ENCODE assay signal across 11 mouse cellular contexts in the genomic region with DNA sequence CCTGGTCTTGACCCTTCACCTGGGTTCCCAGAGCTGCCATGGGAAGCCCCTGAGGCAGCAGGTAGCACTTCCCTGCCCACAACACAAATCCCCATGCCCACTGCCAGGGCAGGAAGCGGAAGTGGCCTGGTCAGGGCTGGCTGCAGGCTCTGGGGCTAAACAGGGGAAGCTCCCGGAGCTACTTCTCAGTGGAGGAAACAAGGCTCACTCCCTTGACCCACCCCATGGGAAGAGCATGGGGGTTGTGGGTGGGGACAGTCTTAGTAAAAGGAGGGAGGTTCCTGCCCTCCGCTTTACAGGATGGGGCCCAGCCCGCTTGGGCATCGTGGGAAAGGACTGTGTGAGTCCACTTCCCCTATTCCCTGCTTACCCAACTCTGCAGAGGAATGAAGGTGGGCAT. TPM values are rescaled to one million over a fixed set of nuclear protein-coding genes. Genes with fewer than 3 reads are reported as not detected.
DNase-seq lines count a peak whose midpoint lies in the region; ATAC-seq and TF ChIP-seq lines count a peak whose summit lies in the region.
"Had no signal": no experiment of that assay in that cellular context is flagged by ENCODE, and none has a peak within 500 bp of the region (broad histone marks: within the 10 kb centered on the region; RNA-seq: fewer than 3 reads in every experiment).

No protein-coding gene starts in this region.

- H3K4me3 ChIP-seq in E14TG2a.4 (replicated peaks; ENCODE audit: low read length) = peak overlapping the region; percentile 20; the same call in 1 of the 2 replicates
- H3K4me3 ChIP-seq in heart, postnatal 0 days (ENCODE audit: low read depth, low read length) = no peak overlapping the region
- no peak overlapping the region for H3K4me3 ChIP-seq in lung, embryonic 16.5 days (ENCODE audit: low read length)

- DNase-seq in gastrocnemius, postnatal 25 days = peak; percentile 56
- no peak for DNase-seq in gastrocnemius, postnatal 14 days
- DNase-seq in heart, postnatal 0 days (ENCODE audit: low spot score) = no peak
- no peak for DNase-seq in cerebellum, postnatal 14 days
- no peak for DNase-seq in cerebellum, adult 11-12 months
- DNase-seq in ovary, adult 18-20 months (ENCODE audit: low spot score) = no peak
- DNase-seq: cerebellum, adult 9-11 months; right cerebral cortex, postnatal 14 days had no signal

- peaks cover 91% of the 10 kb centered on the region for H3K4me1 ChIP-seq in E14TG2a.4 (replicated peaks; ENCODE audit: low read depth, low read length)
- peaks cover 46% of the 10 kb centered on the region for H3K4me1 ChIP-seq in heart, postnatal 0 days (ENCODE audit: control insufficient read depth, insufficient read depth)
- peaks cover 38% of the 10 kb centered on the region for H3K4me1 ChIP-seq in lung, embryonic 16.5 days (replicated peaks; ENCODE audit: control insufficient read depth, insufficient read depth, low read length)

- H3K36me3 ChIP-seq in E14TG2a.4 (ENCODE audit: insufficient read depth, low read length) = peaks cover 59% of the 10 kb centered on the region
- H3K36me3 ChIP-seq in heart, postnatal 0 days (replicated peaks; ENCODE audit: control insufficient read depth, insufficient read depth, low read length) = no peaks in the 10 kb centered on the region
- H3K36me3 ChIP-seq in lung, embryonic 16.5 days (ENCODE audit: control insufficient read depth, insufficient read depth, low read length) = no peaks in the 10 kb centered on the region

- H3K9me3 ChIP-seq in E14TG2a.4 (ENCODE audit: low read length) = no peaks in the 10 kb centered on the region
- no peaks in the 10 kb centered on the region for H3K9me3 ChIP-seq in heart, postnatal 0 days (replicated peaks; ENCODE audit: control insufficient read depth, low read length)
- no peaks in the 10 kb centered on the region for H3K9me3 ChIP-seq in lung, embryonic 16.5 days (ENCODE audit: control insufficient read depth, low read length)

- TF ChIP-seq EP300 in heart, postnatal 0 days (IDR thresholded peaks at IDR 0.05; ENCODE audit: low read depth) = no peak

- TF ChIP-seq CTCF in E14TG2a.4 (conservative IDR thresholded peaks at IDR 0.05; ENCODE audit: low read length) = no peak
- TF ChIP-seq CTCF in heart, postnatal 0 days (IDR thresholded peaks at IDR 0.05; ENCODE audit: low read depth) = no peak

- peak overlapping the region; percentile 93; the same call in 1 of the 2 replicates for H3K27ac ChIP-seq in heart, postnatal 0 days (ENCODE audit: low read depth)
- H3K27ac ChIP-seq in lung, embryonic 16.5 days (ENCODE audit: low read length) = peak overlapping the region; percentile 97

- WGBS in heart, postnatal 0 days = 65% methylated on average over 5 of the region's 5 CpGs
- 67% methylated on average over 5 of the region's 5 CpGs for WGBS in lung, embryonic 16.5 days

- no peak for ATAC-seq in heart, postnatal 0 days (ENCODE audit: insufficient read depth, low read depth)
- ATAC-seq in lung, embryonic 16.5 days (ENCODE audit: low read depth) = no peak; the same call in 1 of the 2 replicates

- no peak overlapping the region for H3K4me2 ChIP-seq in heart, postnatal 0 days (ENCODE audit: low read depth, low read length)
- H3K4me2 ChIP-seq in lung, embryonic 16.5 days (ENCODE audit: low read depth, low read length) = no peak overlapping the region

- intact Hi-C loops in gastrocnemius, postnatal 14 days (cut with DNase I; ENCODE audit: low total_unique reads) = no loop called here

- no peak overlapping the region for H3K9ac ChIP-seq in heart, postnatal 0 days (replicated peaks; ENCODE audit: low read depth, low read length)
- H3K9ac ChIP-seq in lung, embryonic 16.5 days (ENCODE audit: low read length) = no peak overlapping the region

- H3K27me3 ChIP-seq in E14TG2a.4 (ENCODE audit: insufficient read depth, low read length) = no peaks in the 10 kb centered on the region
- no peaks in the 10 kb centered on the region for H3K27me3 ChIP-seq in heart, postnatal 0 days (ENCODE audit: control insufficient read depth, insufficient read depth, low read length)
- no peaks in the 10 kb centered on the region for H3K27me3 ChIP-seq in lung, embryonic 16.5 days (ENCODE audit: control insufficient read depth, insufficient read depth, low read depth, low read length)

RNA-seq across cellular contexts. Expression of a gene that starts 8.4 kb away (rescaled TPM):
- 10 to 100 TPM; 52.2 to 90.7 TPM for total RNA-seq in gastrocnemius, postnatal 25 days (2021)
- 10 to 100 TPM; 30.5 to 49.0 TPM for total RNA-seq in gastrocnemius, postnatal 14 days (2021)
- 40.2 and 56.0 TPM in 2 replicates for total RNA-seq in heart, postnatal 0 days (2014; rRNA removed; ENCODE audit: low replicate concordance)
- 7.4 and 8.6 TPM in 2 replicates for polyA plus RNA-seq in heart, postnatal 0 days (2015; fragmentation: Nextera tagmentation; extraction: Ambion mirVana)
- polyA plus RNA-seq in lung, embryonic 16.5 days (2015; fragmentation: Nextera tagmentation; extraction: Ambion mirVana) = 10.8 and 11.5 TPM in 2 replicates

RNA-seq across cellular contexts. Expression of a gene that starts 21.6 kb away (rescaled TPM):
- 10 to 100 TPM; 22.3 to 31.3 TPM for total RNA-seq in gastrocnemius, postnatal 25 days (2021)
- 10 to 100 TPM; 27.7 to 35.0 TPM for total RNA-seq in gastrocnemius, postnatal 14 days (2021)
- total RNA-seq in heart, postnatal 0 days (2014; rRNA removed; ENCODE audit: low replicate concordance) = 43.7 and 61.6 TPM in 2 replicates
- polyA plus RNA-seq in heart, postnatal 0 days (2015; fragmentation: Nextera tagmentation; extraction: Ambion mirVana) = 48.6 and 53.4 TPM in 2 replicates
- polyA plus RNA-seq in lung, embryonic 16.5 days (2015; fragmentation: Nextera tagmentation; extraction: Ambion mirVana) = 75.0 and 82.4 TPM in 2 replicates

RNA-seq across cellular contexts. Expression of a gene that starts 30.5 kb away (rescaled TPM):
- total RNA-seq in gastrocnemius, postnatal 25 days (2021) = under 1 TPM; 0.31 to 0.32 TPM
- total RNA-seq in gastrocnemius, postnatal 14 days (2021) = under 1 TPM; 0.22 to 0.29 TPM
- total RNA-seq in heart, postnatal 0 days (2014; rRNA removed; ENCODE audit: low replicate concordance) = 6.5 and 8.4 TPM in 2 replicates
- polyA plus RNA-seq in heart, postnatal 0 days (2015; fragmentation: Nextera tagmentation; extraction: Ambion mirVana) = 6.4 and 8.1 TPM in 2 replicates
- 57.2 and 59.7 TPM in 2 replicates for polyA plus RNA-seq in lung, embryonic 16.5 days (2015; fragmentation: Nextera tagmentation; extraction: Ambion mirVana)
- total RNA-seq: midbrain, postnatal 0 days had no signal

RNA-seq across cellular contexts. Expression of a gene that starts 38.5 kb away (rescaled TPM):
- total RNA-seq in gastrocnemius, postnatal 25 days (2021) = 1 to 10 TPM; 4.3 to 5.7 TPM
- 1 to 10 TPM; 8.3 to 9.4 TPM for total RNA-seq in gastrocnemius, postnatal 14 days (2021)
- total RNA-seq in heart, postnatal 0 days (2014; rRNA removed; ENCODE audit: low replicate concordance) = 8.0 and 21.3 TPM in 2 replicates
- polyA plus RNA-seq in heart, postnatal 0 days (2015; fragmentation: Nextera tagmentation; extraction: Ambion mirVana) = 2.0 and 2.3 TPM in 2 replicates
- 5.6 and 6.1 TPM in 2 replicates for polyA plus RNA-seq in lung, embryonic 16.5 days (2015; fragmentation: Nextera tagmentation; extraction: Ambion mirVana)
